24 mouse cellular contexts compared by ENCODE assay signal in the genomic region with DNA sequence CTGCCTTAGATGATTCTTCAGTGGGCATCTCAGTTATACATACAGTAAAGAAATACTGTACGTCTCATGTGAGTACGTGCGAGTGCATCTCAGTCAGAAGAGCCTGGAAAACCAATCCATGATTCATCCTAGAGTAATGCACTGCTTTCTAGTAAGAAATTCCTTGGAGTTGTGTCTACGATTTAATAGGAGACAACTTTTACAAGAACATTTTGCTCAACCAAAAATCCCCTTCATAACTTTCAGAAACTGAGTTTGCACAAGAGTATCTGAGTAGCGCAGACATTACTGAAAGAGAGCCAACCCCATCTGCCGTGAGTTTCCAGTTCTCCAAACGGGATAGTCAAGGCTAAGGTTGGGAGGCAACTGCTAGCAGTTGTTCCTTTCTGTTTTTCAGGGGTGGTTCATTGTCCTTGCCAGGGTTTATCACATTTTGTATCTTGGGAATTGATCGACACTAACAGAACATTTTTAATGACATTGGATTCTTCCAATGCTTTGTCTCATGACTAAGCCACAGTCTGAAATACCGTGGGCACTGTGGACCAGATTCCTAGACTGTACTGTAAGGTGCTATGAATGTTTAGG.
DNase-seq lines count a peak whose midpoint lies in the region; ATAC-seq and TF ChIP-seq lines count a peak whose summit lies in the region.
"Had no signal": no experiment of that assay in that cellular context is flagged by ENCODE, and none has a peak within 500 bp of the region (broad histone marks: within the 10 kb centered on the region; RNA-seq: fewer than 3 reads in every experiment).

No protein-coding gene starts in this region.

- POLR2A ChIA-PET in Patski (lab: Charles Lee) = no interaction called here

- H3K36me3 ChIP-seq in midbrain, embryonic 11.5 days (ENCODE audit: control insufficient read depth, insufficient read depth, low read length) = no peaks in the 10 kb centered on the region
- no peaks in the 10 kb centered on the region for H3K36me3 ChIP-seq in midbrain, embryonic 15.5 days (replicated peaks)
- H3K36me3 ChIP-seq: forebrain, embryonic 10.5 days; hindbrain, embryonic 12.5 days; hindbrain, embryonic 15.5 days had no signal

- H3K27me3 ChIP-seq in midbrain, embryonic 11.5 days (ENCODE audit: control insufficient read depth, insufficient read depth, low read length) = no peaks in the 10 kb centered on the region
- H3K27me3 ChIP-seq in midbrain, embryonic 15.5 days (replicated peaks) = no peaks in the 10 kb centered on the region
- no peaks in the 10 kb centered on the region for H3K27me3 ChIP-seq in Patski
- H3K27me3 ChIP-seq: hindbrain, embryonic 12.5 days; hindbrain, embryonic 15.5 days had no signal

- no peak for ATAC-seq in midbrain, embryonic 11.5 days (ENCODE audit: low FRiP score)
- ATAC-seq in midbrain, embryonic 15.5 days (replicated peaks) = no peak
- ATAC-seq in Patski = peak; percentile 26
- ATAC-seq: CD4-positive, CD25-positive, alpha-beta regulatory T cell, adult 4 months; forebrain, embryonic 13.5 days; forebrain, embryonic 16.5 days had no signal

- DNase-seq in midbrain, embryonic 11.5 days (ENCODE audit: low spot score, missing footprints) = peak; percentile 31
- DNase-seq in Patski (ENCODE audit: low read depth, low spot score) = peak; percentile 19
- DNase-seq in fibroblast of lung, adult 2 months (ENCODE audit: low read depth) = peak; percentile 23
- no peak for DNase-seq in left cerebral cortex, postnatal 14 days (ENCODE audit: low spot score in 2 of 2)
- DNase-seq in left cerebral cortex, postnatal 10 days (ENCODE audit: extremely low spot score in 1 of 2, low spot score in 2 of 2) = no peak
- no peak for DNase-seq in adrenal gland, postnatal 25 days
- DNase-seq in thymus, postnatal 14 days = no peak
- DNase-seq: adrenal gland, adult 2 months; adrenal gland, postnatal 14 days; B cell, adult 2 months; cerebellum, adult 18-20 months; cerebellum, adult 9-10 months; cerebellum, postnatal 14 days; gastrocnemius, postnatal 10 days; gastrocnemius, postnatal 36 days; heart, adult 11 months had no signal

- 93% methylated on average over 9 of the region's 9 CpGs for WGBS in midbrain, embryonic 11.5 days
- 96% methylated on average over 9 of the region's 9 CpGs for WGBS in midbrain, embryonic 15.5 days

- no peaks in the 10 kb centered on the region for H3K9me3 ChIP-seq in midbrain, embryonic 11.5 days (ENCODE audit: control insufficient read depth, low read length)
- no peaks in the 10 kb centered on the region for H3K9me3 ChIP-seq in midbrain, embryonic 15.5 days
- H3K9me3 ChIP-seq: forebrain, embryonic 10.5 days; forebrain, embryonic 13.5 days; hindbrain, embryonic 12.5 days; hindbrain, embryonic 15.5 days had no signal

- H3K4me1 ChIP-seq in midbrain, embryonic 11.5 days (ENCODE audit: control insufficient read depth, insufficient read depth, low read length) = no peaks in the 10 kb centered on the region
- no peaks in the 10 kb centered on the region for H3K4me1 ChIP-seq in midbrain, embryonic 15.5 days
- H3K4me1 ChIP-seq: forebrain, embryonic 13.5 days; hindbrain, embryonic 12.5 days; hindbrain, embryonic 15.5 days had no signal

- H3K4me3 ChIP-seq in midbrain, embryonic 11.5 days (ENCODE audit: low read depth, low read length) = no peak overlapping the region
- H3K4me3 ChIP-seq in midbrain, embryonic 15.5 days = no peak overlapping the region
- H3K4me3 ChIP-seq: forebrain, embryonic 10.5 days; forebrain, embryonic 13.5 days; hindbrain, embryonic 12.5 days; hindbrain, embryonic 15.5 days had no signal

- no peak overlapping the region for H3K27ac ChIP-seq in midbrain, embryonic 11.5 days (ENCODE audit: low read depth, low read length)
- H3K27ac ChIP-seq in midbrain, embryonic 15.5 days = no peak overlapping the region
- H3K27ac ChIP-seq: forebrain, embryonic 10.5 days; forebrain, embryonic 13.5 days; hindbrain, embryonic 12.5 days; hindbrain, embryonic 15.5 days had no signal

- CTCF ChIA-PET in Patski (lab: Charles Lee) = no interaction called here

- in situ Hi-C loops in Patski (cut with MboI; ENCODE audit: low pct_unique_long_range_greater_than_20kb) = no loop called here

- intact Hi-C loops in left cerebral cortex, postnatal 14 days (cut with DNase I) = no loop called here
- intact Hi-C loops in left cerebral cortex, postnatal 10 days (cut with DNase I) = no loop called here

- no peak for TF ChIP-seq CTCF in Patski (IDR thresholded peaks at IDR 0.05)

- no peak overlapping the region for H3K9ac ChIP-seq in midbrain, embryonic 11.5 days (ENCODE audit: low read length)
- no peak overlapping the region for H3K9ac ChIP-seq in midbrain, embryonic 15.5 days
- H3K9ac ChIP-seq: forebrain, embryonic 13.5 days; hindbrain, embryonic 12.5 days; hindbrain, embryonic 15.5 days had no signal

- H3K4me2 ChIP-seq in midbrain, embryonic 11.5 days = no peak overlapping the region
- H3K4me2 ChIP-seq in midbrain, embryonic 15.5 days = no peak overlapping the region
- H3K4me2 ChIP-seq: forebrain, embryonic 13.5 days; heart, embryonic 11.5 days; hindbrain, embryonic 12.5 days; hindbrain, embryonic 15.5 days had no signal

Comparison
In these comparisons a context has a peak if more than half of its experiments do, and no peak if none do; other contexts are left out.
1. DNase-seq: peak in midbrain, embryonic 11.5 days (single experiment), Patski (single experiment) and fibroblast of lung, adult 2 months (single experiment); none in left cerebral cortex, postnatal 14 days (0 of 2), left cerebral cortex, postnatal 10 days (0 of 2), adrenal gland, postnatal 25 days (single experiment) and thymus, postnatal 14 days (single experiment).